Mouse (Mus musculus): Measurements from ENCODE around the gene Chd5.

Gene Chd5

GRCm38 (mm10) chr4:152338419-152339292 is at the start of gene Chd5:
Chd5 (plus strand) TSS chr4:152338651.
- no peak for DNase-seq

- DNase-seq = no peak
Observed at GRCm38 (mm10) chr4:152290385-152290784, 48.1 kb upstream of the Chd5 start.

GRCm38 (mm10) chr4:152290991-152291390 is 47.5 kb upstream of the Chd5 start:
- DNase-seq = no peak

GRCm38 (mm10) chr4:152291562-152291961 is 46.9 kb upstream of the Chd5 start, which contains the start of gene Hes3:
Hes3 (minus strand) TSS chr4:152291662.
- DNase-seq = no peak

GRCm38 (mm10) chr4:152292102-152292765 is 46.2 kb upstream of the Chd5 start:
- DNase-seq = no peak

- no peak for DNase-seq
Observed at GRCm38 (mm10) chr4:152294188-152294929, 44.1 kb upstream of the Chd5 start.

- no peak for DNase-seq
Observed at GRCm38 (mm10) chr4:152295916-152296315, 42.5 kb upstream of the Chd5 start.

GRCm38 (mm10) chr4:152296371-152296770 is 42.1 kb upstream of the Chd5 start:
- DNase-seq = no peak

GRCm38 (mm10) chr4:152296874-152297861 is 41.3 kb upstream of the Chd5 start, which contains the start of gene Icmt:
Icmt (plus strand) TSS chr4:152297227.
- peak; percentile 100 for DNase-seq

- DNase-seq = no peak
Observed at GRCm38 (mm10) chr4:152298836-152299235, 39.6 kb upstream of the Chd5 start.

- no peak for DNase-seq
Observed at GRCm38 (mm10) chr4:152300375-152300774, 38.1 kb upstream of the Chd5 start.

GRCm38 (mm10) chr4:152302012-152302411 is 36.4 kb upstream of the Chd5 start:
- no peak for DNase-seq

- no peak for DNase-seq
Observed at GRCm38 (mm10) chr4:152303172-152303571, 35.3 kb upstream of the Chd5 start.

GRCm38 (mm10) chr4:152304685-152305084 is 33.8 kb upstream of the Chd5 start:
- no peak for DNase-seq

- no peak for DNase-seq
Observed at GRCm38 (mm10) chr4:152305991-152306390, 32.5 kb upstream of the Chd5 start.

- no peak for DNase-seq
Observed at GRCm38 (mm10) chr4:152307542-152307941, 30.9 kb upstream of the Chd5 start.

GRCm38 (mm10) chr4:152312186-152312585 is 26.3 kb upstream of the Chd5 start:
- no peak for DNase-seq

- no peak for DNase-seq
Observed at GRCm38 (mm10) chr4:152313211-152313632, 25.2 kb upstream of the Chd5 start.

GRCm38 (mm10) chr4:152313934-152314333 is 24.5 kb upstream of the Chd5 start:
- DNase-seq = peak in 1 of 2 experiments; percentile 37

- DNase-seq = no peak
Observed at GRCm38 (mm10) chr4:152315498-152316213, 22.8 kb upstream of the Chd5 start.

- DNase-seq = no peak
Observed at GRCm38 (mm10) chr4:152317631-152318033, 20.8 kb upstream of the Chd5 start.

All from lung, postnatal 4 days (tissue).